Mouse (Mus musculus) bone marrow, adult 2 months (tissue): ENCODE data around the gene Smarca2. TPM values are rescaled to one million over a fixed set of nuclear protein-coding genes. Genes with fewer than 3 reads are reported as not detected.

Experiments used
- H3K27ac ChIP-seq: fragments of 200-500 bp; 2 replicates; pipeline ENCODE4 v1.5.1; 2012; ENCODE audit warnings: low read depth, mild to moderate bottlenecking, control low read depth, inconsistent platforms, low read length; ENCODE audit not compliant: control insufficient read depth, poor library complexity, insufficient read depth
- H3K4me1 ChIP-seq: fragments of 200-500 bp; 2 replicates; pipeline ENCODE4 v1.6.1; 2011; ENCODE audit warnings: low read length; ENCODE audit not compliant: control insufficient read depth, insufficient read depth
- H3K4me3 ChIP-seq: fragments of 200-500 bp; replicated peaks from 2 replicates; pipeline ENCODE3; 2011; ENCODE audit warnings: mild to moderate bottlenecking, low read depth, low read length, control low read depth; ENCODE audit not compliant: control insufficient read depth
- CTCF ChIP-seq: fragments of 200-500 bp; IDR thresholded peaks from 2 replicates; pipeline ENCODE4 v1.5.1; 2011; ENCODE audit warnings: low read length, control low read depth; ENCODE audit not compliant: control insufficient read depth, insufficient read depth
- POLR2A ChIP-seq: fragments of 200-500 bp; IDR thresholded peaks from 2 replicates; pipeline ENCODE4 v1.6.1; 2011; ENCODE audit warnings: low read depth, mild to moderate bottlenecking, control low read depth, low read length, borderline replicate concordance; ENCODE audit not compliant: control insufficient read depth
- WGBS: fragments of 180-500 bp; shearing (Covaris S2); methylation state at CpG from one replicate; pipeline ENCODE4 v1.1.7; 2018; 5-methylcytosine and 5-hydroxymethylcytosine counted together
- polyA plus RNA-seq: library from polyadenylated mRNA; stranded (reverse); fragments of >200 nt; gene quantifications from 2 replicates; pipeline ENCODE4 v1.2.4, GENCODE M21; 2011; ENCODE audit warnings: low replicate concordance; ENCODE audit not compliant: missing spikeins, insufficient read depth, insufficient read length

Smarca2 gene
- polyA plus RNA-seq, 1 experiment = 77.8 TPM

DNA sequence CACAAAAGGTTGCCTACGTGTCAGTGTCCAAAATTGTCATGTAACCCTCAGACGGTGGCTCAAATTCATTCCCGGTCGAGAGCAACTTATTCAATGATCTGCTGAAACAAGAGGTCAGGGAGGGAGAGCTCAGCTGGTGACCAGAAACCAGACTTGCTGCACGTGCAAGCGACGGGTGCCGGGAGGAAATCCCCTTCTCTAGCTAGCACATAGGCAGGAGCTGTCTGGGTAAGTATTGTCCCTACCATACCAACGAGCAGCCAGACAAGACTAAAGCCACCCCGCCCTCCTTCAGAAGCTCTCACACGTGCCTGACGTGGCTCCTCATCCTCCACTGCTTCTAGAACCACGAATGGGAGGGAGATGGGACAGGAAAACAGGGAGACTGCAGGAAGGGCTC, 154.4 kb downstream of the Smarca2 start:
- Histone ChIP-seq H3K4me1 (no peaks in the 10 kb centered on the region), H3K4me3 (no peak overlapping the region), H3K27ac (no peak overlapping the region)
- 83% methylated on average over 13 of the region's 13 CpGs for whole genome bisulfite sequencing
- no peak for TF ChIP-seq POLR2A
- TF ChIP-seq CTCF = no peak

DNA sequence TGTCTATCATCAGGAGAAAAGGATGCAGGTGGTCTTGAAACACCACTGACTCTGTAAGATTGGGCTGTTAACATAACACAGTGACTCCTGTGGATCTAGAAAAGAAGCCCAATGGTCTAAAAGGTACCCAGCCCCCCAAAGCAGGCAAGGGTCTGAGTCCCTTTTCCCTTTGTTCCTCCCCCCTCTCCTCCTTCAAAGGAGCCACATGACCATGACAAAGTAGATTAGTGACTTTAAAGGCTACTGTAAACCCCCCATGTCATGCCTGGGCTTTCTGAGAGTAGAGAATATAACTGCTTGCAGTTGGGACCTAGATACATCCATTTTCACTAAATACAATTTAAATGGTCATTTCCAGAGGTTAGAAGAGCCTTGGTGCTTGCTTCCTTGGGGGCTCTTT, 156.4 kb downstream of the Smarca2 start:
- no peak overlapping the region for H3K4me3 ChIP-seq
- no peak for TF ChIP-seq POLR2A
- no peak for TF ChIP-seq CTCF
- no peak overlapping the region for H3K27ac ChIP-seq
- H3K4me1 ChIP-seq = no peaks in the 10 kb centered on the region

DNA sequence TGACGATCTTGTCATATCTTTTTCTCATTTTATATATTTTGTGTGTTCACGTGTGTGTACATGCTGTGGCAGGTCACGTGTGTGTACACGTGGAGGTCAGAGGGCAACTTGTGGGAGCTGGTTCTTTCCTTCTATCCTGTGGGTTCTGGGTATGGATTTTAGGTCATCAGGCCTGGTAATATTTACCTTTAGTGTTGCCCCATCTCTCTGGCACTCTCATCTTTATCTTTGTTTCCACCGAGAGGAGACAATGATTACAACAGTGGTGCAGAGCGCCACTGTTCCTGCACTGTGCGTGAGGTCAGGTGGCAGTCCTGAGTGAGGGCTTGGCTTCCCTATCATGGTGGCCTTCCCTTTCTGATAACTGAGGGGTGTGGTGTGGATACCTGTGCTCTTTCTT, 160.6 kb downstream of the Smarca2 start:
- TF ChIP-seq CTCF = no peak
- TF ChIP-seq POLR2A = no peak
- Histone ChIP-seq H3K4me1 (no peaks in the 10 kb centered on the region), H3K4me3 (no peak overlapping the region), H3K27ac (no peak overlapping the region)
- WGBS = 86% methylated on average over 7 of the region's 7 CpGs

DNA sequence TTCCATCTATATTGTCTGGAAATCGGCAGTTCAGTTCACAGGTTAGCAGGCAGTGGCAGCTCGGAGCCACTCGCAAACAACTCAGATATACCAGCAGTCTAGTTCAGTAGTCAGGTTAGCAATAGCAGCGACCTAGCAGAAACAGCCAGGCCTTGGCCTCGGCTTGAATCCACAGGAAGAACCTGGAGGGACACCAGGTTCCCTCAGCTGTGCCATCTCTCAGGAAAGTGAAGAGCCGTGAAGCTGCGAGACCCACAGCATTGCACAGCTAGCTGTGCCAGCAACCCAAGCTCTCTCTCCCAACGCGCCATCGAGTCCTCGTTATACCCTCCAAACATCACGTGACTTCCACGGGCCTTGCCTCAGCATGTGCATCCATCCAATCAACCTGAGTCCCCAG, 162.6 kb downstream of the Smarca2 start:
- Histone ChIP-seq H3K27ac (no peak overlapping the region), H3K4me3 (no peak overlapping the region), H3K4me1 (no peaks in the 10 kb centered on the region)
- TF ChIP-seq CTCF (no peak), POLR2A (no peak)
- 86% methylated on average over 13 of the region's 13 CpGs for WGBS

DNA sequence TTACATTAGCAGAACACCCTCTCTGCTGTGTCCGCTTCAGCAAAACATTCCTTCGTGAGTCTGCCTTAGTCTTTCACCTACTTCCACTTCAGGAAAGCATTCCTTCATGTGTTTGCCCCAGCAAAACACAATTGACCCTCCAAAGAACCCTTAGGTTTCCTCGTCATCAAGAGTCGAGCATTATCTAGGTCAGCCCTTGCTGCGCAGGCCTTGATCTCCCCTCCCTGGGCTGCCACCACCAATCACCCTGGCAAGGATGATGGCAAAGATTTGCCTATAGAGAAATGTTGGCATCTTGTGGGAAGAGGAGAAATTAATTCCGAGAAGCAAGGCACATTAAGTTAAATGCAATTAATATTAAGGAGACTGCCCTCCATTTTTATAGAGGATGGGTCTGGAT, 163.1 kb downstream of the Smarca2 start:
- Histone ChIP-seq H3K4me1 (no peaks in the 10 kb centered on the region), H3K27ac (no peak overlapping the region), H3K4me3 (no peak overlapping the region)
- 80% methylated on average over 6 of the region's 6 CpGs for WGBS
- TF ChIP-seq CTCF = no peak
- no peak for TF ChIP-seq POLR2A

DNA sequence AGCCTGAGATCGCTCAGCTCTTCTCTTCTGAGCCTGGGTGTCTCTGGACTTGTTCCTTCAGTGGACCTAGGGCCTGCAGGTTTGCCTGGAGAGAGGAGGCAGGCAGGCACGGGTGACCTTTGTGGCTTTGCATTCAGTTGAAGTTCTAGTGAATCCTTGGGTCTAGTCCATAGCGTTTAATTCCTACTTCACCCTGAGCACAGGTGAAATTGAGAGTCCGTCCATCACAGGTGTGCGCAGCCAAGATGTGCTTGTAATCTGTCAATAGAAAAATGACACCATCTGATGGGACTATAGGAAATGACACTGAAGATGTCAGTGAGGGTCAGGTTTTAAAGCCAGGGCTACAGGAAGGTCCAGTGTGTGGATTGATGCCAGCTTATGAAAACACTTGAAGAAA, 164.0 kb downstream of the Smarca2 start:
- Histone ChIP-seq H3K4me3 (no peak overlapping the region), H3K27ac (no peak overlapping the region), H3K4me1 (no peaks in the 10 kb centered on the region)
- TF ChIP-seq CTCF (no peak), POLR2A (no peak)
- 84% methylated on average over 5 of the region's 5 CpGs for WGBS

DNA sequence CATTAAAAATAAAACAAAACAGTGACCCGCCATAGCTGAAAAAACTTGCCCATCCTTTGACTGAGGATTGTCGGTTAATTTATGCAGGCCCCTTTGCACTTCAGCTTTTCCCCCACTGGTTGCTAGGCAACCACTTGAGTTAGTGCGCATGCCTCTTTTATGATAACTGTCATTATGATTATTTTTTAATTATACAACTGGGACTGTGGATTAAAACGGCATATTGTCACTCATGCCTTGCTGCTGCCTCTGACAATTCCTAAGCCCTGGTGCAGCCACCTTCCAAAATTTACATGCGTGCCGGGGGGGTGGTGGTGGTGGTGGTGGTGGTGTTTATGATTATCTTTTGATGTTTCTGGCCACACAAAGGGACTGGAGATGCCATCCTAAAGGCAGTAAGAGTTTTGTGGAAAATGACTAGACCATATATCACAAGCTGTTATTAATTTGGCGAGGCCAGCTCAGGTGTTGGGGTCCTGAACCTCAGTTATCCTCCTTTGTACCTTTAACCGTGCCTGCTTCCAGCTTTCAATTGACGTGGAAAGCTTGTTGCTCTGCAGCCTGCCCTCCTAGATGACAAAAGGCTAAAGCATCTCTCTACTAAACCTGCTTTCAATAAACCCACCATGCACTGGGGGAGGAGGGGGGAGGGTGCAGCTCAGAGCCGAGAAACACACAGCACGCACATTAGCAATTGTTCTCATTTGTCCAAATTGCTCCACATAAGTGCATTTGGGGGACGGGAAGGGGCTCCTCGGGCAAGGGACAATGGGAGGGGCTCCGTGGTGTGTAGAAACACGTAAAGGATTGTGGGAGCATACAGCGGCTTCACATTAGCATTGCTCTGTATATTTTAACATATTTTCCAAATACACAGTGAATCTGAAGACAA, 165.0 kb downstream of the Smarca2 start:
- TF ChIP-seq POLR2A (no peak), CTCF (no peak)
- Histone ChIP-seq H3K27ac (no peak overlapping the region), H3K4me3 (no peak overlapping the region), H3K4me1 (no peaks in the 10 kb centered on the region)
- 85% methylated on average over 16 of the region's 16 CpGs for WGBS

DNA sequence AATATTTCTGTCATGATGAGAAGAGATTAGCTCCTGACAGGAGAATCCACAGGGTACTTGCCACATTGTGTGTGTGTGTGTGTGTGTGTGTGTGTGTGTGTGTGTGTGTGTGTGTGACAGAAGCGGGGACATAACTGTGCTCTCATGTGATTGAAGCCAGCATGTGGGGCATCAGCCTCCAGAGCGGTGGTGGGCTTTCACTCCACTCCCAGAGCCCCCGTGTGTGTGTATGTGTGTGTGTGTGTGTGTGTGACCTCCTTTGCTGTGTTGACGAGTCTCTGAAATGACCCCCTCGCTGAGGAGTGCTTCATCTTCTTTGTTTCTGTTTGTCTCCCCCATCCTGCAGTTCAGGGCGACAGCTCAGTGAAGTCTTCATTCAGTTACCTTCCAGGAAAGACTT, 165.7 kb downstream of the Smarca2 start:
- H3K4me3 ChIP-seq = no peak overlapping the region
- WGBS = 74% methylated on average over 6 of the region's 6 CpGs
- H3K4me1 ChIP-seq = no peaks in the 10 kb centered on the region
- H3K27ac ChIP-seq = no peak overlapping the region
- no peak for TF ChIP-seq POLR2A
- no peak for TF ChIP-seq CTCF

DNA sequence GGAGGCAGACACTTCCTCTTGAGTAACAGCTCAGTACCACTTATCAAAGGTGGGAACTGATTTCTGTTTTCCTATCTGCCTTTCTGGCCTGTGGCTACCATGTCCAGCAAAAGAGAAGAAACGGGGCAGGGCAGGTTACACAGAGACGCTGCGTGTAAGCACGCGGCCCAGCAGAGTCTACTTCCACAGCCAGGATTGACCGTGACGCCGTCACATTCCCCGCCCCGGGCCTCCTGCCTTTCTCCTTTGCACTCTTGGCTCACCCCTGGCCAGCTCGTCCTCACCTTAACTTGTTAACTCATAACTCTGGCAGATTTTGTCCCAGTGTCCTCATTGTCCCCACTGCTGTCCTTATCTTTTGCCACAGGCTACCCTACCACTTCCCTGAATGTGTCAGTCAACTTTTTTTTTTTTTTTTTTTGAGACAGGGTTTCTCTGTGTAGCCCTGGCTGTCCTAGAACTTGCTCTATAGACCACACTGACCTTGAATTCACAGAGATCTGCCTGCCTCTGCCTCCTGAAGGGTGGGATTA, 167.3 kb downstream of the Smarca2 start:
- WGBS = 66% methylated on average over 11 of the region's 11 CpGs
- no peak overlapping the region for H3K27ac ChIP-seq
- TF ChIP-seq POLR2A (no peak), CTCF (no peak)

More for the DNA sequence above, 167.3 kb downstream of the Smarca2 start:
- Histone ChIP-seq H3K4me1 (no peaks in the 10 kb centered on the region), H3K4me3 (no peak overlapping the region)
